Mouse (Mus musculus) megakaryocyte, embryonic 14.5 days (primary cell): ENCODE measurements around the gene Phf1.

Experiments
- FLI1 ChIP-seq: IDR thresholded peaks from 2 replicates; pipeline ENCODE4 v1.6.1; 2012; ENCODE audit warnings: low read length, inconsistent platforms, mixed read lengths
- GATA1 ChIP-seq: IDR thresholded peaks from 3 replicates; pipeline ENCODE4 v1.6.1; 2012; ENCODE audit warnings: mixed read lengths, low read length, inconsistent platforms, borderline replicate concordance

GRCm38 (mm10) chr17:26958880-26959279 is 26.0 kb downstream of the Phf1 start:
- TF ChIP-seq GATA1 (no peak), FLI1 (no peak)
